Mouse (Mus musculus) erythroblast, embryonic 14.5 days (primary cell): ENCODE results near the gene Abcc6. TPM values are rescaled to one million over a fixed set of nuclear protein-coding genes. Genes with fewer than 3 reads are reported as not detected.

Source experiments
- H3K27me3 ChIP-seq: 2 replicates; pipeline ENCODE4 v1.6.1; 2012; ENCODE audit warnings: inconsistent platforms; ENCODE audit not compliant: control insufficient read depth
- H3K36me3 ChIP-seq: 2 replicates; pipeline ENCODE4 v1.6.1; 2012; ENCODE audit warnings: mild to moderate bottlenecking, inconsistent platforms; ENCODE audit not compliant: control insufficient read depth
- H3K4me1 ChIP-seq: 2 replicates; pipeline ENCODE4 v1.6.1; 2012; ENCODE audit warnings: inconsistent platforms; ENCODE audit not compliant: control insufficient read depth
- H3K4me3 ChIP-seq: replicated peaks from 2 replicates; pipeline ENCODE3; 2012; ENCODE audit warnings: moderate library complexity, mild to moderate bottlenecking, inconsistent platforms
- H3K9me3 ChIP-seq: 2 replicates; pipeline ENCODE4 v1.6.1; 2012; ENCODE audit warnings: low read length, inconsistent platforms, mixed read lengths; ENCODE audit not compliant: control insufficient read depth
- GATA1 ChIP-seq: IDR thresholded peaks from 2 replicates; pipeline ENCODE4 v1.6.1; 2012; ENCODE audit warnings: low read length, inconsistent platforms, mixed read lengths
- TAL1 ChIP-seq: IDR thresholded peaks from 3 replicates; pipeline ENCODE4 v1.6.1; 2012; ENCODE audit warnings: low read length, inconsistent platforms, mixed read lengths
- polyA plus RNA-seq: library from polyadenylated mRNA; stranded (reverse); fragments of >175 nt; gene quantifications from 2 replicates; pipeline ENCODE4 v1.2.3, GENCODE M21; 2012

Gene Abcc6
- polyA plus RNA-seq, 1 experiment: 0.04 TPM

DNA sequence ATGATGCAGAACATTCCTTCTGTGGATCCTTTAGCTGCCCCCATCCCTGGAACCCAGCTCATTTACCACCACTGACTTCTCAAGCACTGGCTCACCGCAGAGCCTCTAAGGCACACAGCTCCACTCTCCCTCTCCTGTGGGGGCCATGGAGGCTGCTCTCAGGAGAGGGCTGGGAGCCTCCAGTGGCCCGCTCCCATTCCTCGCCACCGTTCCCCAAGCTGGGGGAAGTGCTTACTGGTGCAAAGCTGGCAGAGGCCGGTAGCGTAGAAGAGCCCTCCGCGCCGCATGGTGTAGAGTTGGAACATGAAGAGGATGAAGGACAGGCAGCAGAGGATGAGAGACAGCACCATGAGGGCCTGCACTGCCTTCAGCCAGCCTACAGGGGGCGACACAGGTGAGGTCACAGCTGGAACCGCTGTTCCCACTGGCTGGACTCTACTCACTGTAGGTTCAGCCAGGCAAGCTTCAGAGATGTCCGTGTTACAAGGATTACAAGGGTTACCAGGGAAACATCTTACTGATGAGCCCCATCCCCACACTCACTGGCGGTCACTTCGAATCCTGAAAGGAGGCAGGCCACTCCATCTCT, 110.9 kb downstream of the Abcc6 start:
- Histone ChIP-seq H3K4me3 (no peak overlapping the region), H3K27me3 (no peaks in the 10 kb centered on the region), H3K4me1 (peaks cover 81% of the 10 kb centered on the region), H3K36me3 (peaks cover 35% of the 10 kb centered on the region), H3K9me3 (no peaks in the 10 kb centered on the region; the same call in 1 of the 2 replicates)
- no peak for TF ChIP-seq TAL1
- no peak for TF ChIP-seq GATA1

- H3K36me3 ChIP-seq: peaks cover 46% of the 10 kb centered on the region
Observed at GRCm38 (mm10) chr7:45917926-45918325, 112.2 kb downstream of the Abcc6 start.

More at GRCm38 (mm10) chr7:45917926-45918325, 112.2 kb downstream of the Abcc6 start:
- Histone ChIP-seq H3K4me1 (peaks cover 68% of the 10 kb centered on the region), H3K9me3 (no peaks in the 10 kb centered on the region; the same call in 1 of the 2 replicates), H3K4me3 (no peak overlapping the region), H3K27me3 (no peaks in the 10 kb centered on the region)
- TF ChIP-seq TAL1 (no peak), GATA1 (no peak)

Other genes with a start within 250 kb of the Abcc6 start
- 0.01 and 0.04 TPM in 2 replicates for gene Lmtk3, start 246.6 kb downstream of the Abcc6 start, polyA plus RNA-seq
- gene Sult2b1, start 245.6 kb downstream of the Abcc6 start, polyA plus RNA-seq: 0.04 TPM in 1 of 2 replicates, not detected in the other
- gene Cyth2, start 215.7 kb downstream of the Abcc6 start, polyA plus RNA-seq: 21.7 and 22.4 TPM in 2 replicates
- 0.02 and 0.04 TPM in 2 replicates for gene Kcnj14, start 205.5 kb downstream of the Abcc6 start, polyA plus RNA-seq
- 1.1 and 1.4 TPM in 2 replicates for gene Grwd1, start 199.4 kb downstream of the Abcc6 start, polyA plus RNA-seq
- 18.7 and 19.2 TPM in 2 replicates for gene Kdelr1, start 157.5 kb downstream of the Abcc6 start, polyA plus RNA-seq
- gene Grin2d, start 151.9 kb downstream of the Abcc6 start, polyA plus RNA-seq: 0.01 TPM in 2 replicates
- gene Syngr4, start 133.6 kb downstream of the Abcc6 start, polyA plus RNA-seq: 1.1 and 1.2 TPM in 2 replicates
- gene Tmem143, start 133.4 kb downstream of the Abcc6 start, polyA plus RNA-seq: 1.4 and 2.0 TPM in 2 replicates
- gene Emp3, start 108.9 kb downstream of the Abcc6 start, polyA plus RNA-seq: 3.5 and 9.5 TPM in 2 replicates
- gene Ccdc114, start 106.2 kb downstream of the Abcc6 start, polyA plus RNA-seq: 0.02 TPM in 1 of 2 replicates, not detected in the other
- gene Nomo1, start 3.4 kb upstream of the Abcc6 start, polyA plus RNA-seq: 1.4 and 1.8 TPM in 2 replicates
- gene Kcnj11, start 70.5 kb upstream of the Abcc6 start, polyA plus RNA-seq: 0.01 TPM in 1 of 2 replicates, not detected in the other
- gene Abcc8, start 149.7 kb upstream of the Abcc6 start, polyA plus RNA-seq: not detected in 2 replicates
- gene Ush1c, start 208.2 kb upstream of the Abcc6 start, polyA plus RNA-seq: not detected in 2 replicates
- gene Otog, start 210.7 kb upstream of the Abcc6 start, polyA plus RNA-seq: not detected in 2 replicates